Mouse (Mus musculus): Measurements from ENCODE around the gene Aldh1b1. TPM values are rescaled to one million over a fixed set of nuclear protein-coding genes. Genes with fewer than 3 reads are reported as not detected.
A peak's percentile ranks its signal among the peaks of the same experiment; 100 is the strongest.

Gene Aldh1b1
- polyA plus RNA-seq, 1 experiment from 2014 or later: 2.5 TPM

DNA sequence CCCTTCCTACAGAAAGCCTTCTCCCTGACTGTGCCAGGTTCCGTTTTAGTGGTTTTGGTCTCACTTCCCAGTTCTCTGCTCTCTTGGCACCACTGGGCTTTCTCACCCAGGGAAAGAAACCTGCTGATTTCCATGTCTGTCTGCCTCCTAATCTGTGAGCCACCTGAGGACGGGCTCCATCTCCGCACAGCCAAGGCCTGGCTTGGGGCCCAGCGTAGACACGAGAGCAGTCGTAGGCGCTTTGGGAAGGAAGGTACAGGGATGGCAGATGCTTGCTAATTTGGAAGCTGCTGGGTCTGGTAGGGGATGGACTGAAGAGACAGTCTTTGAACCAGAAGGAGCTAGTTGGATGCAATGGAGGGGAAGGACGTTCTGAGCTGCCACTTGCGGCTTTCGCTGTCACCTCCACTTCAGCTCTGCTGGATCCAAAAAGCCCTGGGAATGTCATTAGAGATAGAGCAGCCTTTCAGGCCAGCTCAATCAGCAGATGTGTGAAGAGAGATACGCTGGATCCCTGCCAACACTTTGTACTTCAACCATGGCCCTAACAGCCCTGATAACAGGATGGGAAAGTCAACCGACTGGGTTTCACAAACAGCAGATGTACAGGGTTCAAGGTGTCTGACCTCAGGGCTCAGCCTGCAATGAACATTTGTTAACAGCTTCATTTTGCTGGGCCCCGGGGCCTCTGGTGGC lies 9.4 kb upstream of the Aldh1b1 start:
- Histone ChIP-seq H3K27ac (no peak overlapping the region), H3K27me3 (ENCODE audit: low read depth, poor library complexity, severe bottlenecking) (peaks cover 44% of the 10 kb centered on the region), H3K4me3 (no peak overlapping the region), H3K36me3 (no peaks in the 10 kb centered on the region), H3K9me3 (replicated peaks) (no peaks in the 10 kb centered on the region), H3K4me1 (peaks cover 10% of the 10 kb centered on the region; the same call in 1 of the 2 replicates)
- no peak for DNase-seq (ENCODE audit: low spot score)
- 67% methylated on average over 13 of the region's 13 CpGs for WGBS

DNA sequence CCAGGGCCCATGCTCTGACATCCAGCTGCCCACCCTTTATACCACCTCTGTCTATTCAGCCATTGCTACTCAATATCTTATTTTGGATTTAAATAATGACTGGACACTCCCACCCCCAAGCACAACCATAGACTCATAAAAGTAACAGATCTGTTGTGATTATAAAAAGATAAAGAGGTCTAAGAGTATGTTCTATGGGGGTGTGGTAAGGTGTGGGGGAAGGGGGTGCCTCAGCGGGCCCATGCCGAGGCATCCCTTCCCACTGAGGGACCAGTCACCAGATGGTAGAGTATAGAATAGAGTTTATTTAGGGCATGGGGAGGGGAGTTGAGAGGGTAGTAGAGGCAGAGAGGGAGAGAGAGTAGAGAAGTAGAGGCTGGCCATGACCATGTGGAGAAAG lies 8.8 kb upstream of the Aldh1b1 start:
- H3K4me1 ChIP-seq: peaks cover 10% of the 10 kb centered on the region; the same call in 1 of the 2 replicates
- peaks cover 38% of the 10 kb centered on the region for H3K27me3 ChIP-seq (ENCODE audit: low read depth, poor library complexity, severe bottlenecking)
- no peak overlapping the region for H3K4me3 ChIP-seq
- WGBS: 83% methylated on average over 2 of the region's 2 CpGs
- no peaks in the 10 kb centered on the region for H3K36me3 ChIP-seq
- no peaks in the 10 kb centered on the region for H3K9me3 ChIP-seq (replicated peaks)
- DNase-seq (ENCODE audit: low spot score): no peak
- H3K27ac ChIP-seq: no peak overlapping the region

DNA sequence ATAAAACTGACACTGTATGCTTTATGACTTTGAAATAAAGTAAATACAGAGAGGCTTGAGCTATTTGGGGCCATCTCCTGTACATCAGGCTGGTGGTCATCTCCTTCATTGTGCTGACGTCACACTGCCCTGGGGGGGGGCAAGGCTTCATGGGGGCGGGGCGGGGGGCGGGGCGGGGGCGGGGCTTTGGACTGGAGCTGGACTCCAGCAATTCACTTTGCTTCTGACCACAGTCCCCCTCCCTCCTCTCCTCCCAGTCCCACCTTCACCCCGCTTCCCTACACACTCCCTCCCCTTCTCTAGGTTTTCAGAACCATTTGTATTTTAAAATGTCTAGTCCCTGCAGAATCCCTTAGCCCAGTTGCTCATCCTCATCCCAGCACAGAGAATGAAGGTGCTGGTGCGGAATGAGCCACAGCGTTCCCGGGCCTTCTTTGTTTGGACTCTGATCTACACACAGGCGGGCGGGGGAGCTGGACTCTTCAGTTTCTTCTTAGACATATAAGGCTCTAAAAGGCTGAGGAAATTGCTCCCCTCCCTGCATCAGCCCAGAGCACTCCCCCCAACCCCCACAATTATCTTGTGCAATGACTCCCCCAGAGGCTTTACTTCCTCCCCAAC lies 3.5 kb upstream of the Aldh1b1 start:
- H3K4me1 ChIP-seq: peaks cover 26% of the 10 kb centered on the region
- peak overlapping the region; percentile 77 for H3K27ac ChIP-seq
- whole genome bisulfite sequencing: 7% methylated on average over 12 of the region's 12 CpGs
- DNase-seq (ENCODE audit: low spot score): peak; percentile 68
- H3K36me3 ChIP-seq: no peaks in the 10 kb centered on the region
- no peaks in the 10 kb centered on the region for H3K9me3 ChIP-seq (replicated peaks)
- H3K27me3 ChIP-seq (ENCODE audit: low read depth, poor library complexity, severe bottlenecking): peaks cover 21% of the 10 kb centered on the region
- peak overlapping the region; percentile 48 for H3K4me3 ChIP-seq

DNA sequence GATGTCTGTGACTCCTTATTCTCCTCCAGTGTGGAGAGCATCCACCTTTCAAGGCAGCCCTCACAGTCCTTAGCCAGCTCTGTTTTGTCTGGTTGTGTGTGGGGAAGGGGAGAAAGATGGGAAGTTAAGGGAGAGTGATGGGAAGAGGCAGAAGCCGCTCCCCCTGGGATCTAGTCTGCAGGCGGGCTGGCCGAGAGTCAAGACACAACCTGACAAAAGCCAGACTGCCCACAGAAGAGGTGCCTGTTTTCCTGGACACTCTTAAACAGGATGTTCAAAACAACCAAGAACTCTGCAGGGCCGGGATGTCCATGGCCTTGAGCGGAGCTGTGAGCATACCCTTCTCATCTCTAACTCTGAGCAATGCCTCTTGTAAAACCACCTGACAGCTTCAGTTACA lies 2.1 kb upstream of the Aldh1b1 start:
- Histone ChIP-seq H3K27ac (no peak overlapping the region), H3K4me3 (no peak overlapping the region), H3K36me3 (no peaks in the 10 kb centered on the region), H3K9me3 (replicated peaks) (no peaks in the 10 kb centered on the region), H3K27me3 (ENCODE audit: low read depth, poor library complexity, severe bottlenecking) (peaks cover 21% of the 10 kb centered on the region), H3K4me1 (peaks cover 31% of the 10 kb centered on the region)
- 42% methylated on average over 5 of the region's 5 CpGs for WGBS
- DNase-seq (ENCODE audit: low spot score): no peak

DNA sequence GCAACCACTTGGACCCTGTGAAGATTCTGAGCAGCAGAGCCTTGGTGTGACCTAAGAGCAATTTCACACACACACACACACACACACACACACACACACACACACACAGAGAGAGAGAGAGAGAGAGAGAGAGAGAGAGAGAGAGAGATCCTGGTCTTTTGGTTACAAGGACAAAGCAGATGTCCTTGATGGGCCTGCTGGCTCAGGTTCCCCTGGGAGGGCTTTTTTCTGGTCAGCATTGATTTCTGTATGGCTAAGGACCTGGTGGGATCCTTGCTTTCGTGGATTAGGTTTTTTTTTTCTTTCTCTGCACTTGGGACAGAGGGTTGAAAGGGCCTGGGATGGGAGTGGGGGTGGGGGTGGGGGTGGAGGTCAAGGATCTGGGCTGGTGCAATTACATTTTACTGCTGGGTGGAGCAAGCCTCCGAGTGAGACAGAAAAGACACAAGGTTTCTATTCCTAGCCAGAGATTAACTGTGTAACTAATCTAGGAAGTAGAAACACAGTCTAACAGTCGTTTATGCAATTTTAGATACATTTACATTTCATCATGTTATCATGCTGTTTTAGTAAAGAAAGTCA lies 1.2 kb downstream of the Aldh1b1 start:
- H3K9me3 ChIP-seq (replicated peaks): no peaks in the 10 kb centered on the region
- no peak for DNase-seq (ENCODE audit: low spot score)
- no peak overlapping the region for H3K27ac ChIP-seq
- H3K27me3 ChIP-seq (ENCODE audit: low read depth, poor library complexity, severe bottlenecking): peaks cover 13% of the 10 kb centered on the region
- H3K4me1 ChIP-seq: peaks cover 31% of the 10 kb centered on the region
- WGBS: 20% methylated on average over 3 of the region's 3 CpGs
- H3K36me3 ChIP-seq: no peaks in the 10 kb centered on the region
- no peak overlapping the region for H3K4me3 ChIP-seq

DNA sequence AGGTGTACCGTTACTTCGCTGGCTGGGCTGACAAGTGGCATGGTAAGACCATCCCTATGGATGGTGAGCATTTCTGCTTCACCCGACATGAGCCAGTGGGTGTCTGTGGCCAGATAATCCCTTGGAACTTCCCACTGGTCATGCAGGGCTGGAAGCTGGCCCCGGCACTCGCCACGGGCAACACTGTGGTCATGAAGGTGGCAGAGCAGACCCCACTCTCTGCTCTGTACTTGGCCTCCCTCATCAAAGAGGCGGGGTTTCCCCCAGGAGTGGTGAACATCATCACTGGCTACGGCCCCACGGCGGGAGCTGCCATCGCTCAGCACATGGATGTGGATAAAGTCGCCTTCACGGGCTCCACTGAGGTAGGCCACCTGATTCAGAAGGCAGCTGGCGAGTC lies 4.1 kb downstream of the Aldh1b1 start:
- WGBS: 96% methylated on average over 14 of the region's 14 CpGs

DNA sequence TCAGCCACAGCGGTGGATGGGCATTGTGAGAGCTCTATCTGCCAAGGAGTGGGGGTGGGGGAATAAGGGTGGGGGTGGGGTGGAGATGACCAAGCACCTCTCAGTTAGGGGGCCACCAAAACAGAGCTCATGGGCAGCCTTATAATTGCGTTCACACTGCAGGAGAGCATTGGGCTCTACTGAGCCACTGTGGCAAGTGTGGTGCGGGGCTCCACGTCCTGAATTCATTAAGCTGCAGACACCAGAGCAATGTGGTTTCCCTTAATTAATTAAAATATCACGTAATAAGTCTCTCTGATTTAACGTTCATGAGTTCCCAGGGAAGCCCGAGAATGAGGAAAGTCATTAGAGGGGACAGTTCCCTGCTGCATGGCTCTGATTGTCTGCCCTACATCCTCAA lies 9.2 kb downstream of the Aldh1b1 start:
- no peak overlapping the region for H3K4me3 ChIP-seq
- WGBS: 46% methylated on average over 7 of the region's 7 CpGs
- H3K4me1 ChIP-seq: peaks cover 14% of the 10 kb centered on the region
- no peak overlapping the region for H3K27ac ChIP-seq
- DNase-seq (ENCODE audit: low spot score): no peak
- H3K9me3 ChIP-seq (replicated peaks): no peaks in the 10 kb centered on the region
- no peaks in the 10 kb centered on the region for H3K36me3 ChIP-seq
- H3K27me3 ChIP-seq (ENCODE audit: low read depth, poor library complexity, severe bottlenecking): peaks cover 10% of the 10 kb centered on the region; the same call in 1 of the 2 replicates

More for the DNA sequence above, 4.1 kb downstream of the Aldh1b1 start:
- DNase-seq (ENCODE audit: low spot score): no peak
- Histone ChIP-seq H3K27me3 (ENCODE audit: low read depth, poor library complexity, severe bottlenecking) (peaks cover 4% of the 10 kb centered on the region), H3K4me1 (peaks cover 29% of the 10 kb centered on the region), H3K4me3 (no peak overlapping the region), H3K36me3 (no peaks in the 10 kb centered on the region), H3K27ac (no peak overlapping the region), H3K9me3 (replicated peaks) (no peaks in the 10 kb centered on the region)

DNA sequence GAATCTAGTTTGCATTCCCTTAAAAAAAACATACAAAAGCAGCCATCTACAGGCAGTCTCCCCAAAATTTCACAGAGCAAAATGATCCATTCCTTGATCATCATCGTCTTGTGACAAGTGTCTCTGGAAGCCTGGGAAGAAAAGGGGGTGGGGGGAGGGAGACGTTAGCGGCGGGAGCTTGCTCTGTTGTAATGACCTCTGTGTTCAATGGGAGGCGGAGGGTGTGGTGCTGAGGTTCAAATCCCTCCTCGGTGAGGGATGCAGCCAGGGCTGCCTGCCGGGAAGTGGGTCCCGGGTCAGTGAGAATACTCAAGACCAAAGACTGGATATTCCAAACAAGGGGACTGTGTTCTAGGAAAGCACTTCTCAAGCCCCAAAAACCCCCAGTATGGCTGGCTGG lies 12.4 kb downstream of the Aldh1b1 start:
- Histone ChIP-seq H3K36me3 (no peaks in the 10 kb centered on the region), H3K9me3 (replicated peaks) (no peaks in the 10 kb centered on the region)
- WGBS: 24% methylated on average over 8 of the region's 8 CpGs

DNA sequence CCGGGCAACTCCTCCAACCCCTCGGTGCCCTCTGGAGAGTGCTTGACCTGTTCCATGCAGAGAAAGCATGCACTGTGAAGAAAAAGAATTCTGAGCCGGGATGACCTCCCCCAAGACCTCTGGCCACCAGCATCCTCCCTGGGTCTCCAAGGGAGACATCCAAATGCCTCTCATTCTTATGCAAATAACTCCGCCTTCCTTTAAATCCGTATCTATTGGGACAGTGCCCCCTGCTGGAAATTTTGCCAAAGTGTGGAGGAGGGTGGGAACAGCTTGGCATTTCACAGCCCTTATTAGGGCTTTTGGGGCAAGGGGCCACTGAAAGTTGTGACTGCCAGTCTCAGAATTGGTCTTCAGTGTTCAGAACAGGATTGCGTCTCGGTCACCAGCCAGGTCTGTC lies 16.7 kb downstream of the Aldh1b1 start:
- Histone ChIP-seq H3K4me1 (peaks cover 30% of the 10 kb centered on the region), H3K27me3 (ENCODE audit: low read depth, poor library complexity, severe bottlenecking) (peaks cover 5% of the 10 kb centered on the region; the same call in 1 of the 2 replicates), H3K9me3 (replicated peaks) (no peaks in the 10 kb centered on the region), H3K27ac (no peak overlapping the region), H3K4me3 (no peak overlapping the region), H3K36me3 (no peaks in the 10 kb centered on the region)
- DNase-seq (ENCODE audit: low spot score): no peak
- WGBS: 56% methylated on average over 7 of the region's 7 CpGs

More for the DNA sequence above, 12.4 kb downstream of the Aldh1b1 start:
- Histone ChIP-seq H3K27ac (no peak overlapping the region), H3K4me3 (no peak overlapping the region), H3K4me1 (peaks cover 18% of the 10 kb centered on the region), H3K27me3 (ENCODE audit: low read depth, poor library complexity, severe bottlenecking) (peaks cover 10% of the 10 kb centered on the region; the same call in 1 of the 2 replicates)
- no peak for DNase-seq (ENCODE audit: low spot score)

DNA sequence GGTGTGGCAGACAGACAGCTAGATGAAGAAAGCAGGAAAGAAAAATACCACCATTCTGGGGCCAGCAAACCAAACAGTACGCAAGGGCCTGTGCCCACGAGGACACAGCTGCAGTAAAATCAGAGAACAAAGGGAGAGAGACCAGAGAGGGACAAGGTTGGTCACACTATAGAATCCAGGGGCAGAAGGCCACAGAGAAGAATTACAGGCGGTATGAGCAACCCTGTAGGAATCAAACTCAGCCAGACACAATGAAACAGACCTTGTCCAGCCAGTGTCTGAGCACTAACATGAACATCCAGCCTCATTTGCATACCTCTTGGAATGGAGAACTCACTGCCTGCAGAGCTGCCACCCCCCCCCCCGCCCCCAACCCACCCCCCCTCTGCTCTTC lies 20.0 kb downstream of the Aldh1b1 start:
- Histone ChIP-seq H3K4me3 (peak overlapping the region; percentile 45), H3K36me3 (no peaks in the 10 kb centered on the region), H3K27ac (peak overlapping the region; percentile 85), H3K27me3 (ENCODE audit: low read depth, poor library complexity, severe bottlenecking) (peaks cover 29% of the 10 kb centered on the region), H3K9me3 (replicated peaks) (no peaks in the 10 kb centered on the region), H3K4me1 (peaks cover 56% of the 10 kb centered on the region)
- 17% methylated on average over 4 of the region's 4 CpGs for WGBS
- DNase-seq (ENCODE audit: low spot score): peak; percentile 46

DNA sequence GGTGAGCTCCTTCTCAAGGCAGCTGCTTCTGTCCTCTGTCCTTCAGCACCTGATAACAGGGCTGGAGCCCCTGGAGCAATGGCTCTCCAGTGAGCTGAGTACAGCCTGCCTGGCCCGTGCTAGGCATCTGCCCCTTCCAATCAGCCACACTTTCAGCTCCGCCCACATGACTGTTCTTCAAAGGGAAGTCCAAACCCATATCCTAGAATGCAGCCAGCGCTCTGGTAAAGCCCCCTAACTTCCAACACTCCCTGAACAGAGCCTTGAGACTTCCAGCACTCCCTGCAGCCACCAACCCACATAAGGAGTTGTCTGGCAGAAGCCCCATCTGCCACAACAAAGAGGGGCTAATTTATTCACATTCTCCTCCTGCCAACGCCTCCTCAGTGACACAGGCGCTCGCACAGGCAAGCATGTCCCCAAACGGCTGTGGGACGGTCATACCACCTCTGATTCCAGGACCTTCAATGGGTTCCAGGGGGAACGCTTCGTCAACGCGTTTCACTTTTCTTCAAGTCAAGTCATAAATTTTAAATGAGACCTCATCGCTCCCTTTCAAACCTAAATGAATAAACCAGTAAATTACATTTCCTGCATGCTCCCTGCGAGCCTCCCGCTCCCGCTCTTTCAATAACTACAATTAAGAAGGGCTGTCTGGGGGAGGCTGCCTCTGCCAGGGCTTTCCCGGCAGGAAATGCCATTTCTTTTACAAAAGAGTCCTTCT lies 20.5 kb downstream of the Aldh1b1 start:
- peaks cover 61% of the 10 kb centered on the region for H3K4me1 ChIP-seq
- WGBS: 2% methylated on average over 17 of the region's 17 CpGs

DNA sequence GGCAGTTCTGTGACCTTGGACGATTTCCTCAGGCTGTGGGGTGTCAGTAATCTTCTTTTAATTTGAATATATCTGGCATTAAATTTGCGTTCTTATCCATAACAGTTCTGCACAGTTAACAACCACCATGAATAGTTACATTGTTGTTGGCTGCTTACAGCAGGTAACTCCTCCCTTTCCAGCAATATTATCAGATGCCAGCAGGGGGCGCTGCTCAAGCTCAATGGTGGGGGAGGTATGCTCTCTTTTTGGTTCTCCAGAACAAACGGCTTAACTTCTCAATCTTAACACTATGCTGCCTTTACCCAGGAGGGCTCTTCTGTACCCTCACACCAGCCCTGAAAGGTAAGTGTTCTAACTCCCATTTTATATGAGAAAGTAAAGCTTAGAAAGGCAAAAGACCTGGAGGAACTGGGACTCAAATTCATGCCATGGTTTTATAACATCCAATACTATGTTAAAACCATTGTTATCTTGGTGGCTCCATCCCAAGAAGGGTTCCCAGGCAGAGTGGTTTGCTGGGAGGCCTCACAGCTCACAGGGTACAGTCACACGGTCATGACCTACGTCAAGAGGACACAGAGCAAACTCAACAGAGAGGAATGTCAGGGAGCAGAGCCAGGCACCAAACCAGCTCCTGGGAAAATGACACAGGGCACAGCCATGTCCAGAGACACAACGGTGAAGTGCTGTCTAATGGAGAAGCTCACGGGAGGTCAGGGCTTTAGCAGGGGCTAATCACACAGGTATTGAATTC lies 21.4 kb downstream of the Aldh1b1 start:
- peak overlapping the region; percentile 85 for H3K27ac ChIP-seq
- H3K4me1 ChIP-seq: peaks cover 70% of the 10 kb centered on the region
- peak; percentile 87 for DNase-seq (ENCODE audit: low spot score)
- peak overlapping the region; percentile 45; the same call in 1 of the 2 replicates for H3K4me3 ChIP-seq
- H3K36me3 ChIP-seq: no peaks in the 10 kb centered on the region
- 41% methylated on average over 8 of the region's 8 CpGs for WGBS
- peaks cover 44% of the 10 kb centered on the region for H3K27me3 ChIP-seq (ENCODE audit: low read depth, poor library complexity, severe bottlenecking)
- no peaks in the 10 kb centered on the region for H3K9me3 ChIP-seq (replicated peaks)

More for the DNA sequence above, 20.5 kb downstream of the Aldh1b1 start:
- H3K27me3 ChIP-seq (ENCODE audit: low read depth, poor library complexity, severe bottlenecking): peaks cover 35% of the 10 kb centered on the region
- peak overlapping the region; percentile 85 for H3K27ac ChIP-seq
- no peaks in the 10 kb centered on the region for H3K36me3 ChIP-seq
- H3K4me3 ChIP-seq: peak overlapping the region; percentile 45
- peak; percentile 75 for DNase-seq (ENCODE audit: low spot score)
- no peaks in the 10 kb centered on the region for H3K9me3 ChIP-seq (replicated peaks)
